Mouse (Mus musculus) kidney, postnatal 0 days (tissue): ENCODE measurements at regions not wholly inside any gene's neighbourhood (a gene's known extent, or its start where the extent isn't known, plus 50 kb on each side); places are given as distances from the start of the nearest gene placed in this dataset.
A peak's percentile ranks its signal among the peaks of the same experiment; 100 is the strongest.

Source experiments
- ATAC-seq: fragments of 200-750 bp; cut with Nextera tagmentation; replicated peaks from 2 replicates; pipeline ENCODE4 v1.8.0; 2017; ENCODE audit warnings: low read depth, moderate number of reproducible peaks, moderate TSS enrichment, moderate library complexity; ENCODE audit not compliant: low FRiP score
- DNase-seq: peaks from one replicate; pipeline ENCODE4 v3.0.0-alpha.2; 2016; ENCODE audit warnings: low spot score
- H3K27ac ChIP-seq: fragments of 300-500 bp; sonication (generic); 2 replicates; pipeline ENCODE4 v1.5.1; 2014; ENCODE audit warnings: mild to moderate bottlenecking
- H3K27me3 ChIP-seq: fragments of 300-500 bp; sonication (generic); 2 replicates; pipeline ENCODE4 v1.6.1; 2014; ENCODE audit warnings: low read length, mixed read lengths; ENCODE audit not compliant: insufficient read depth
- H3K36me3 ChIP-seq: fragments of 300-500 bp; sonication (generic); 2 replicates; pipeline ENCODE4 v1.6.1; 2014; ENCODE audit warnings: low read length, mixed read lengths; ENCODE audit not compliant: insufficient read depth
- H3K4me1 ChIP-seq: fragments of 300-500 bp; sonication (generic); replicated peaks from 2 replicates; pipeline ENCODE4 v1.6.1; 2014; ENCODE audit warnings: antibody characterized with exemption, low read length, mixed read lengths; ENCODE audit not compliant: insufficient read depth
- H3K4me2 ChIP-seq: fragments of 300-500 bp; sonication (generic); 2 replicates; pipeline ENCODE4 v1.6.1; 2014; ENCODE audit warnings: mild to moderate bottlenecking, low read length, moderate library complexity, mixed read lengths
- H3K4me3 ChIP-seq: fragments of 300-500 bp; sonication (generic); replicated peaks from 2 replicates; pipeline ENCODE4 v1.5.1; 2014; ENCODE audit warnings: low read depth, low read length
- H3K9ac ChIP-seq: fragments of 300-500 bp; sonication (generic); 2 replicates; pipeline ENCODE4 v1.6.1; 2014; ENCODE audit warnings: low read depth, low read length
- H3K9me3 ChIP-seq: fragments of 300-500 bp; sonication (generic); replicated peaks from 2 replicates; pipeline ENCODE4 v1.6.1; 2016; ENCODE audit warnings: low read length, inconsistent platforms, mixed read lengths
- CTCF ChIP-seq: IDR thresholded peaks from 2 replicates; pipeline ENCODE4 v1.5.1; 2016; ENCODE audit warnings: antibody characterized with exemption, low read depth, mild to moderate bottlenecking, moderate library complexity
- WGBS: fragments of 180-500 bp; shearing (Covaris S2); extraction: QIAGEN DNeasy Blood & Tissue Kit; methylation state at CpG from one replicate; pipeline ENCODE4 v1.1.7; 2014; 5-methylcytosine and 5-hydroxymethylcytosine counted together

GRCm38 (mm10) chr9:118240711-118241110 is 90.7 kb upstream of the Cmc1 start:
- 80% methylated on average over 4 of the region's 4 CpGs for WGBS
- H3K4me3 ChIP-seq = no peak overlapping the region
- ATAC-seq = no peak

GRCm38 (mm10) chr9:118246820-118247628 is 97.0 kb upstream of the Cmc1 start:
- H3K9ac ChIP-seq = no peak overlapping the region
- no peak for ATAC-seq
- no peak for TF ChIP-seq CTCF
- no peaks in the 10 kb centered on the region for H3K36me3 ChIP-seq
- H3K4me3 ChIP-seq = no peak overlapping the region
- H3K9me3 ChIP-seq = no peaks in the 10 kb centered on the region
- H3K4me1 ChIP-seq = no peaks in the 10 kb centered on the region
- H3K4me2 ChIP-seq = 0 out of 2 replicates have a peak overlapping the region, but pooled peaks have one; percentile 18
- no peaks in the 10 kb centered on the region for H3K27me3 ChIP-seq
- H3K27ac ChIP-seq = no peak overlapping the region
- WGBS = 23% methylated on average over 15 of the region's 15 CpGs
- no peak for DNase-seq

More at GRCm38 (mm10) chr9:118240711-118241110, 90.7 kb upstream of the Cmc1 start:
- H3K4me1 ChIP-seq = no peaks in the 10 kb centered on the region
- no peaks in the 10 kb centered on the region for H3K27me3 ChIP-seq
- no peak overlapping the region for H3K9ac ChIP-seq
- H3K27ac ChIP-seq = no peak overlapping the region
- no peak overlapping the region for H3K4me2 ChIP-seq
- no peaks in the 10 kb centered on the region for H3K9me3 ChIP-seq
- no peak for DNase-seq
- TF ChIP-seq CTCF = no peak
- no peaks in the 10 kb centered on the region for H3K36me3 ChIP-seq

GRCm38 (mm10) chr9:118253829-118254228 is 103.9 kb upstream of the Cmc1 start:
- no peaks in the 10 kb centered on the region for H3K4me1 ChIP-seq
- DNase-seq (no peak), ATAC-seq (no peak)
- no peak overlapping the region for H3K4me3 ChIP-seq
- H3K4me2 ChIP-seq = no peak overlapping the region
- no peaks in the 10 kb centered on the region for H3K27me3 ChIP-seq
- H3K27ac ChIP-seq = no peak overlapping the region
- TF ChIP-seq CTCF = peak; percentile 17; the same call in 1 of the 2 replicates
- no peaks in the 10 kb centered on the region for H3K36me3 ChIP-seq
- no peaks in the 10 kb centered on the region for H3K9me3 ChIP-seq
- no peak overlapping the region for H3K9ac ChIP-seq

- TF ChIP-seq CTCF = no peak
- no peaks in the 10 kb centered on the region for H3K9me3 ChIP-seq
- DNase-seq (no peak), ATAC-seq (no peak)
- H3K27ac ChIP-seq = no peak overlapping the region
- H3K4me1 ChIP-seq = no peaks in the 10 kb centered on the region
- no peaks in the 10 kb centered on the region for H3K36me3 ChIP-seq
- no peak overlapping the region for H3K4me2 ChIP-seq
- H3K27me3 ChIP-seq = no peaks in the 10 kb centered on the region
- no peak overlapping the region for H3K4me3 ChIP-seq
- 50% methylated on average over 9 of the region's 9 CpGs for WGBS
- H3K9ac ChIP-seq = no peak overlapping the region
Measured at GRCm38 (mm10) chr9:118255200-118255733, 105.3 kb upstream of the Cmc1 start.

GRCm38 (mm10) chr9:118255751-118256266 is 105.8 kb upstream of the Cmc1 start:
- no peak for ATAC-seq
- no peak for TF ChIP-seq CTCF

GRCm38 (mm10) chr9:118266298-118266697 is 116.3 kb upstream of the Cmc1 start:
- no peak for ATAC-seq
- H3K9me3 ChIP-seq = no peaks in the 10 kb centered on the region

More at GRCm38 (mm10) chr9:118255751-118256266, 105.8 kb upstream of the Cmc1 start:
- H3K9me3 ChIP-seq = no peaks in the 10 kb centered on the region
- H3K27ac ChIP-seq = no peak overlapping the region
- H3K36me3 ChIP-seq = no peaks in the 10 kb centered on the region
- DNase-seq = no peak
- no peak overlapping the region for H3K4me3 ChIP-seq
- H3K9ac ChIP-seq = no peak overlapping the region
- WGBS = 22% methylated on average over 11 of the region's 11 CpGs
- H3K4me2 ChIP-seq = no peak overlapping the region
- H3K4me1 ChIP-seq = no peaks in the 10 kb centered on the region
- H3K27me3 ChIP-seq = no peaks in the 10 kb centered on the region

More at GRCm38 (mm10) chr9:118266298-118266697, 116.3 kb upstream of the Cmc1 start:
- Histone ChIP-seq H3K27me3 (no peaks in the 10 kb centered on the region), H3K36me3 (no peaks in the 10 kb centered on the region), H3K4me1 (no peaks in the 10 kb centered on the region), H3K9ac (no peak overlapping the region), H3K4me3 (no peak overlapping the region), H3K4me2 (no peak overlapping the region), H3K27ac (no peak overlapping the region)
- TF ChIP-seq CTCF = no peak
- 53% methylated on average over 5 of the region's 5 CpGs for WGBS
- no peak for DNase-seq
